Mouse (Mus musculus) activated CD4-positive, CD25-positive, alpha-beta regulatory T cell, adult 4 months (primary cell): ENCODE data around the gene Hist1h3d. TPM values are rescaled to one million over a fixed set of nuclear protein-coding genes. Genes with fewer than 3 reads are reported as not detected.

ENCODE experiments used
- ATAC-seq: one replicate; pipeline ENCODE4 v1.8.0; 2017
- polyA plus RNA-seq, 2 experiments: library from polyadenylated mRNA; unstranded; fragments of 100-300 nt; shearing (Covaris generic); gene quantifications; one replicate each; pipeline ENCODE4 v1.2.1; 2017

The Hist1h3d gene
- polyA plus RNA-seq, 2 experiments from 2014 or later, result not detected

GRCm38 (mm10) chr13:23622861-23623450, 47.4 kb downstream of the Hist1h3d start:
- no peak for ATAC-seq

Other genes starting within 250 kb of the Hist1h3d start
- gene Zfp322a, start 206.6 kb upstream of the Hist1h3d start, polyA plus RNA-seq, result 10 to 100 TPM; 29.2 to 34.1 TPM
- 10 to 100 TPM; 10.4 to 11.1 TPM for gene Abt1, start 151.9 kb upstream of the Hist1h3d start, polyA plus RNA-seq
- gene Btn1a1, start 109.9 kb upstream of the Hist1h3d start, polyA plus RNA-seq, result not detected
- not detected for gene Btn2a2, start 86.9 kb upstream of the Hist1h3d start, polyA plus RNA-seq
- gene Hist1h4h, start 44.7 kb upstream of the Hist1h3d start, polyA plus RNA-seq, result 1 to 10 TPM; 2.7 to 3.2 TPM
- gene Hist1h2af, start 41.9 kb upstream of the Hist1h3d start, polyA plus RNA-seq, result not detected
- 1 to 10 TPM in 1 of 2 experiments, not detected in 1; 1.1 TPM for gene Hist1h3g, start 40.3 kb upstream of the Hist1h3d start, polyA plus RNA-seq
- under 1 TPM in 1 of 2 experiments, not detected in 1; 0.38 TPM for gene Hist1h2bh, start 32.4 kb upstream of the Hist1h3d start, polyA plus RNA-seq
- 1 to 10 TPM in 1 of 2 experiments, not detected in 1; 1.1 TPM for gene Hist1h3f, start 31.7 kb upstream of the Hist1h3d start, polyA plus RNA-seq
- gene Hist1h4f, start 24.1 kb upstream of the Hist1h3d start, polyA plus RNA-seq, result 1 to 10 TPM in 1 of 2 experiments, not detected in 1; 2.8 TPM
- gene Hist1h1d, start 22.5 kb upstream of the Hist1h3d start, polyA plus RNA-seq, result under 1 TPM; 0.31 to 0.79 TPM
- 1 to 10 TPM in 1 of 2 experiments, under 1 TPM in 1; 0.86 to 1.6 TPM for gene Hist1h3e, start 13.4 kb upstream of the Hist1h3d start, polyA plus RNA-seq
- 10 to 100 TPM; 26.7 to 59.1 TPM for gene Hist1h2ae, start 4.5 kb upstream of the Hist1h3d start, polyA plus RNA-seq
- gene Hist1h2bg, start 4.4 kb upstream of the Hist1h3d start, polyA plus RNA-seq, result 1 to 10 TPM; 4.0 to 5.7 TPM
- gene Hist1h2bf, start 1.6 kb upstream of the Hist1h3d start, polyA plus RNA-seq, result under 1 TPM in 1 of 2 experiments, not detected in 1; 0.83 TPM
- gene Hist1h2ad, start 1.4 kb upstream of the Hist1h3d start, polyA plus RNA-seq, result 1 to 10 TPM in 1 of 2 experiments, not detected in 1; 2.3 TPM
- gene Hist1h4d, start 5.8 kb downstream of the Hist1h3d start, polyA plus RNA-seq, result 10 to 100 TPM; 36.8 to 39.3 TPM
- gene Hist1h2be, start 45.4 kb downstream of the Hist1h3d start, polyA plus RNA-seq, result 1 to 10 TPM; 1.5 to 1.7 TPM
- gene Hist1h1e, start 46.8 kb downstream of the Hist1h3d start, polyA plus RNA-seq, result 10 to 100 TPM; 11.9 to 13.5 TPM
- gene Hist1h2ac, start 108.2 kb downstream of the Hist1h3d start, polyA plus RNA-seq, result under 1 TPM in 1 of 2 experiments, not detected in 1; 0.28 TPM
- gene Hist1h2bc, start 108.4 kb downstream of the Hist1h3d start, polyA plus RNA-seq, result 1 to 10 TPM in 1 of 2 experiments, under 1 TPM in 1; 0.85 to 5.4 TPM
- gene Hist1h1t, start 120.1 kb downstream of the Hist1h3d start, polyA plus RNA-seq, result not detected
- 1 to 10 TPM in 1 of 2 experiments, under 1 TPM in 1; 0.57 to 7.4 TPM for gene Hist1h4c, start 122.7 kb downstream of the Hist1h3d start, polyA plus RNA-seq
- gene Hfe, start 135.1 kb downstream of the Hist1h3d start, polyA plus RNA-seq, result under 1 TPM in 1 of 2 experiments, not detected in 1; 0.80 TPM
- 10 to 100 TPM in 1 of 2 experiments, 1 to 10 TPM in 1; 5.3 to 15.2 TPM for gene Hist1h1c, start 163.0 kb downstream of the Hist1h3d start, polyA plus RNA-seq
- gene Hist1h3c, start 169.8 kb downstream of the Hist1h3d start, polyA plus RNA-seq, result 1 to 10 TPM in 1 of 2 experiments, not detected in 1; 2.4 TPM
- gene Hist1h2bb, start 171.0 kb downstream of the Hist1h3d start, polyA plus RNA-seq, result under 1 TPM in 1 of 2 experiments, not detected in 1; 0.73 TPM
- gene Hist1h2ab, start 175.4 kb downstream of the Hist1h3d start, polyA plus RNA-seq, result 1 to 10 TPM; 9.5 to 10.0 TPM
- gene Hist1h3b, start 176.5 kb downstream of the Hist1h3d start, polyA plus RNA-seq, result not detected
- gene Hist1h4b, start 181.2 kb downstream of the Hist1h3d start, polyA plus RNA-seq, result 1 to 10 TPM in 1 of 2 experiments, not detected in 1; 2.8 TPM
- 1 to 10 TPM in 1 of 2 experiments, not detected in 1; 3.1 TPM for gene Hist1h4a, start 185.5 kb downstream of the Hist1h3d start, polyA plus RNA-seq
- 1 to 10 TPM in 1 of 2 experiments, under 1 TPM in 1; 0.73 to 1.7 TPM for gene Hist1h3a, start 186.6 kb downstream of the Hist1h3d start, polyA plus RNA-seq
- gene Hist1h1a, start 187.9 kb downstream of the Hist1h3d start, polyA plus RNA-seq, result 1 to 10 TPM; 5.1 to 7.8 TPM
- gene Trim38, start 194.2 kb downstream of the Hist1h3d start, polyA plus RNA-seq, result not detected
- gene Slc17a2, start 231.2 kb downstream of the Hist1h3d start, polyA plus RNA-seq, result not detected